Mouse (Mus musculus): ENCODE data around the gene Rhbdl2.

- TF ChIP-seq CTCF (conservative IDR thresholded peaks at IDR 0.05; ENCODE audit: insufficient read depth, insufficient read length, low read depth, low read length) = no peak
- no peak for TF ChIP-seq POLR2A (IDR thresholded peaks at IDR 0.05; ENCODE audit: low read depth, low read length)
Measured at GRCm38 (mm10) chr4:123793136-123793535, 5.5 kb downstream of the Rhbdl2 start.

Measured in kidney, adult 2 months (tissue).